Mouse (Mus musculus): ENCODE measurements around the gene Htr1d. TPM values are rescaled to one million over a fixed set of nuclear protein-coding genes. Genes with fewer than 3 reads are reported as not detected.

Htr1d gene
- polyA plus RNA-seq (2015; fragmentation: Nextera tagmentation; extraction: Ambion mirVana), result 0.67 and 0.75 TPM in 2 replicates

- H3K9ac ChIP-seq, result peak within 1 kb of the TSS; percentile 5; the same call in 1 of the 2 replicates
- no peaks in the 10 kb centered on the region for H3K9me3 ChIP-seq (replicated peaks)
- H3K27me3 ChIP-seq, result peaks cover 40% of the 10 kb centered on the region
- no peaks in the 10 kb centered on the region for H3K36me3 ChIP-seq
- H3K27ac ChIP-seq (replicated peaks), result no peak within 1 kb of the TSS
- H3K4me1 ChIP-seq, result peaks cover 16% of the 10 kb centered on the region
- WGBS, result 65% methylated on average over 9 of the region's 9 CpGs
- H3K4me3 ChIP-seq (replicated peaks), result peak within 1 kb of the TSS; percentile 53
- H3K4me2 ChIP-seq (replicated peaks), result peak within 1 kb of the TSS; percentile 98
- ATAC-seq (ENCODE audit: insufficient number of reproducible peaks, low FRiP score, low TSS enrichment, low read depth), result no peak
Measured at GRCm38 (mm10) chr4:136423224-136423623, at the start of gene Htr1d. TSS of gene Htr1d (plus strand) at chr4:136423524.

GRCm38 (mm10) chr4:136377001-136377400 is 46.3 kb upstream of the Htr1d start:
- ATAC-seq (ENCODE audit: insufficient number of reproducible peaks, low FRiP score, low TSS enrichment, low read depth), result no peak
- Histone ChIP-seq H3K4me2 (replicated peaks) (no peak overlapping the region), H3K4me3 (replicated peaks) (no peak overlapping the region), H3K9me3 (replicated peaks) (no peaks in the 10 kb centered on the region), H3K27ac (replicated peaks) (no peak overlapping the region), H3K27me3 (no peaks in the 10 kb centered on the region), H3K36me3 (no peaks in the 10 kb centered on the region), H3K9ac (no peak overlapping the region), H3K4me1 (peaks cover 8% of the 10 kb centered on the region; the same call in 1 of the 2 replicates)
- 75% methylated on average over 5 of the region's 5 CpGs for WGBS

- Histone ChIP-seq H3K36me3 (no peaks in the 10 kb centered on the region), H3K27me3 (no peaks in the 10 kb centered on the region; the same call in 1 of the 2 replicates), H3K4me1 (0 out of 2 replicates have a peak, but pooled peaks cover 5% of the 10 kb centered on the region), H3K4me3 (replicated peaks) (no peak overlapping the region), H3K4me2 (replicated peaks) (no peak overlapping the region), H3K9me3 (replicated peaks) (no peaks in the 10 kb centered on the region), H3K27ac (replicated peaks) (no peak overlapping the region), H3K9ac (no peak overlapping the region)
- no peak for ATAC-seq (ENCODE audit: insufficient number of reproducible peaks, low FRiP score, low TSS enrichment, low read depth)
- WGBS, result 88% methylated on average over 5 of the region's 5 CpGs
Measured at GRCm38 (mm10) chr4:136383052-136383451, 40.3 kb upstream of the Htr1d start.

GRCm38 (mm10) chr4:136383839-136384238 is 39.5 kb upstream of the Htr1d start:
- no peak overlapping the region for H3K9ac ChIP-seq
- H3K9me3 ChIP-seq (replicated peaks), result no peaks in the 10 kb centered on the region
- no peaks in the 10 kb centered on the region for H3K36me3 ChIP-seq
- no peaks in the 10 kb centered on the region; the same call in 1 of the 2 replicates for H3K27me3 ChIP-seq
- 76% methylated on average over 6 of the region's 6 CpGs for WGBS
- 0 out of 2 replicates have a peak, but pooled peaks cover 5% of the 10 kb centered on the region for H3K4me1 ChIP-seq
- 0 out of 2 replicates have a peak overlapping the region, but pooled peaks have one; percentile 28 for H3K27ac ChIP-seq (replicated peaks)
- ATAC-seq (ENCODE audit: insufficient number of reproducible peaks, low FRiP score, low TSS enrichment, low read depth), result no peak; the same call in 1 of the 2 replicates
- no peak overlapping the region for H3K4me3 ChIP-seq (replicated peaks)
- no peak overlapping the region for H3K4me2 ChIP-seq (replicated peaks)

DNA sequence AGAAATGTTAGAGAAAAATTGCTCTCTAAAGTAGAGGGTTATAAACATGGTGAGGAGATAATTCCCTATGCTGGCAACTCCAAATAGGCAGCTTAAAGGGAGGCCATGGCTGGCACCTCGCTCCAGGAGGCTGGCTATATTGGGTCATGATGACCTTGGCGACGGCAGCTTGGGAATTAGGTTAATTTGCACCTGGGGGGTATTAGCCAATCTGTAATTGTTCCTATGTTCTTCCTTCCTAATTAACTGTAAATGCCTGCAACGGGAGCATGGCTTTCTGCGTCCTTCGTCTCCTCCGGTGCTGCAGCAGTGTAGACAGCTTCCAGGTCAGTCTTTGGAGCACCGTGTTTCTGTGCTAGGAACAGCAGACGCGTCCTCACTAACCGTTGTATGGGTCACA is 36.1 kb upstream of the Htr1d start:
- WGBS, result 49% methylated on average over 11 of the region's 11 CpGs
- no peaks in the 10 kb centered on the region for H3K36me3 ChIP-seq
- no peak overlapping the region for H3K4me2 ChIP-seq (replicated peaks)
- H3K9ac ChIP-seq, result no peak overlapping the region
- no peak overlapping the region for H3K27ac ChIP-seq (replicated peaks)
- H3K27me3 ChIP-seq, result peaks cover 4% of the 10 kb centered on the region
- no peaks in the 10 kb centered on the region for H3K9me3 ChIP-seq (replicated peaks)
- no peak overlapping the region for H3K4me3 ChIP-seq (replicated peaks)
- 0 out of 2 replicates have a peak, but pooled peaks cover 5% of the 10 kb centered on the region for H3K4me1 ChIP-seq
- ATAC-seq (ENCODE audit: insufficient number of reproducible peaks, low FRiP score, low TSS enrichment, low read depth), result no peak

DNA sequence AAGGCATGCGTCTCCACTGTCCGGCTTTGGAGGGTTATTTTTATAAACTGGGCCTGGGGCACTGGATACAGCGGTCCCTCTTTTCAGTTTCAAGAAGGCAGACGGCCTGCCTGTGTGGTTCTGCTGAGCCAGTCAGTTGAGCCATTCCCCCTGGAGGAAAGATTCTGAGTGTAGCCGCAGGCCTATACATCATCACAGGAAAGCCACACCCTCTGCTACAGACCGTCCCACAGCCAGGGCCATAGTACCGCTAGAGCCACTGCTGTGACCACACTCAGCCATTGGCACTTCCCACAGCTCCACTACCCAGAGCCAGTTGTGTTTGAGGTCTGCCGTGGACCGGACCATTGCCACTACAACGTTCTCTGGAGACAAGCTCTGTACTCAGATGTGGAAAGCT is 21.5 kb upstream of the Htr1d start:
- WGBS, result 76% methylated on average over 10 of the region's 10 CpGs

GRCm38 (mm10) chr4:136407831-136408230 is 15.5 kb upstream of the Htr1d start:
- Histone ChIP-seq H3K4me1 (no peaks in the 10 kb centered on the region), H3K36me3 (no peaks in the 10 kb centered on the region), H3K27me3 (no peaks in the 10 kb centered on the region), H3K9me3 (replicated peaks) (no peaks in the 10 kb centered on the region), H3K4me2 (replicated peaks) (no peak overlapping the region), H3K27ac (replicated peaks) (no peak overlapping the region), H3K9ac (no peak overlapping the region), H3K4me3 (replicated peaks) (no peak overlapping the region)
- no peak for ATAC-seq (ENCODE audit: insufficient number of reproducible peaks, low FRiP score, low TSS enrichment, low read depth)
- 41% methylated on average over 11 of the region's 11 CpGs for WGBS

More for the DNA sequence above, 21.5 kb upstream of the Htr1d start:
- Histone ChIP-seq H3K27ac (replicated peaks) (no peak overlapping the region), H3K4me1 (no peaks in the 10 kb centered on the region), H3K36me3 (no peaks in the 10 kb centered on the region), H3K4me2 (replicated peaks) (no peak overlapping the region), H3K4me3 (replicated peaks) (no peak overlapping the region), H3K9ac (no peak overlapping the region), H3K27me3 (no peaks in the 10 kb centered on the region), H3K9me3 (replicated peaks) (no peaks in the 10 kb centered on the region)
- no peak for ATAC-seq (ENCODE audit: insufficient number of reproducible peaks, low FRiP score, low TSS enrichment, low read depth)

DNA sequence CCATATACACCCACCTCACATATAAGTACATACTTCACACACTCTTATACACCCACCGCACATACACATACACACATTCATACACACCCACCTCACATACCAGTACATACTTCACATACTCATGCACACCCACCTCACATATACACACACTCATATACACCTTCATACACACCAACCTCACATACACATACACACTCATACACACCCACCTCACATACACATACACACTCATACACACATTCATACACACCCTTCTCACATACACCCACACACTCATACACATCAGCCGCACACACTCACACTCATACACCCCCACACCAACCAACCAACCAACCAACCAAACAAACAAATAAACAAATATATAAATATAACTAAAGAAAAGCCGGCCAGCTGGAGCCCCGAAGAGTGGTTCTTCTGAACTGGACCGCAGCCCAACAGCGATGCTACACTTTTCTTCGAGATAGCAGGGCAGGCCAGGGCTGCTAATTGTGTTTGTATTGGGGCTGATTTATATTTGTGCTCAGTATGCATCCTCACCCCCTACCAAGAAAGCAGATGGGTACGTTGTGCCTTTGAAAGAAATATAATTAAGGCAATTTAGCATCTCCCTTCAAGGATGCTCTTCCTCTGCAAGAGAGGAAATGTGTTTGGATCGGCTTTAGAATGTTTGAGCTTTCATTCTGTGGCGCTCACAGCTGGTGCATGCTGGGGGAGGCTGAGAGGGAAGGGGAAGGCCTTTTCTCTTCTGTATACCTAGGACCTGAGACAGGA is 11.1 kb upstream of the Htr1d start:
- Histone ChIP-seq H3K4me2 (replicated peaks) (no peak overlapping the region), H3K4me1 (no peaks in the 10 kb centered on the region), H3K27ac (replicated peaks) (no peak overlapping the region), H3K9ac (no peak overlapping the region), H3K27me3 (no peaks in the 10 kb centered on the region), H3K36me3 (no peaks in the 10 kb centered on the region), H3K9me3 (replicated peaks) (no peaks in the 10 kb centered on the region), H3K4me3 (replicated peaks) (no peak overlapping the region)
- WGBS, result 77% methylated on average over 10 of the region's 10 CpGs
- ATAC-seq (ENCODE audit: insufficient number of reproducible peaks, low FRiP score, low TSS enrichment, low read depth), result no peak

GRCm38 (mm10) chr4:136415477-136415876 is 7.8 kb upstream of the Htr1d start:
- WGBS, result 79% methylated on average over 9 of the region's 9 CpGs
- Histone ChIP-seq H3K9me3 (replicated peaks) (no peaks in the 10 kb centered on the region), H3K27ac (replicated peaks) (no peak overlapping the region), H3K4me2 (replicated peaks) (no peak overlapping the region), H3K4me3 (replicated peaks) (no peak overlapping the region), H3K36me3 (no peaks in the 10 kb centered on the region), H3K27me3 (no peaks in the 10 kb centered on the region), H3K9ac (no peak overlapping the region), H3K4me1 (0 out of 2 replicates have a peak, but pooled peaks cover 4% of the 10 kb centered on the region)
- no peak for ATAC-seq (ENCODE audit: insufficient number of reproducible peaks, low FRiP score, low TSS enrichment, low read depth)

DNA sequence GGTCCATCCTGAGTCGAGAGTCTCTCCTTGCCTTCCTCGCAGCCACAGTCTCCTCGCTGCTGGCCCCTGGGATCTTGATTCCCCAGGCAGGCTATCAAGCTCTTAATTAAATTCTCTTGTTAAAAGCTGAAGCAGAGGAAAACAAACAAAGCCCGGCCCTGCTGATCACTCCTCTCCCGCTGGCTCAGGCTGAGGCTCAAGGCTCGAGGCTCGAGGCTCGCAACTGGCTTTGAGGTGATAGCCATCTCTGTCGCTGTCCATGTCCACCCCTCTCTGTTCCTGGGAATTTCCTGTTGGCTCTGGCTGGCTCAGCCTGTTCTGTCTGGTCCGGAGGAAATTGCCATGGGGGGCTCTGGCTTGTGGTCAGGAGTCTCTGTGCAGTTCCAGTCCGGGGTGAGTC is 4.4 kb upstream of the Htr1d start:
- 16% methylated on average over 11 of the region's 11 CpGs for WGBS
- no peaks in the 10 kb centered on the region for H3K36me3 ChIP-seq
- no peaks in the 10 kb centered on the region for H3K9me3 ChIP-seq (replicated peaks)
- H3K9ac ChIP-seq, result no peak overlapping the region
- H3K4me2 ChIP-seq (replicated peaks), result no peak overlapping the region
- ATAC-seq (ENCODE audit: insufficient number of reproducible peaks, low FRiP score, low TSS enrichment, low read depth), result no peak
- H3K4me1 ChIP-seq, result 0 out of 2 replicates have a peak, but pooled peaks cover 4% of the 10 kb centered on the region
- no peak overlapping the region for H3K27ac ChIP-seq (replicated peaks)
- H3K27me3 ChIP-seq, result peaks cover 24% of the 10 kb centered on the region
- H3K4me3 ChIP-seq (replicated peaks), result no peak overlapping the region

DNA sequence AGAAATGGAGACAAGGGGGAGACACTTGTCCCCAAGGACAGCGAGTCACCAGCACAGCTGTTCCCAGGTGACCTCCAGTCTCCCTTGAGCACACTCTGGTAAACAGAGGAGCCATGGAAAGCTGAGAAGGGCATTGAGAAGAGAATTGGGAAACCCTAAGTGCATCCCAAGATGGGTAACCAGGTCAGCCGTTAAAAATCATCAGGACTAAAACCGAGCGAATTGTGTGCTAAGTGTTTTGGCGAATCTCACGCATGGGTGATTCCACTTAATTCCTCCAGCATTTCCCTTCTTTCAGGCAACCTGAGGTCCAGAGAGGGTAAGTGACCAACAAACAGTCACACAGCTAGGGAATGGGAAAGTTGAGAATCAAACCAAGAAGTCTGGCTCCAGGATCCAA is 3.9 kb upstream of the Htr1d start:
- 65% methylated on average over 6 of the region's 6 CpGs for WGBS
- H3K4me2 ChIP-seq (replicated peaks), result no peak overlapping the region
- peaks cover 28% of the 10 kb centered on the region for H3K27me3 ChIP-seq
- peaks cover 9% of the 10 kb centered on the region for H3K4me1 ChIP-seq
- H3K36me3 ChIP-seq, result no peaks in the 10 kb centered on the region
- no peak overlapping the region for H3K9ac ChIP-seq
- ATAC-seq (ENCODE audit: insufficient number of reproducible peaks, low FRiP score, low TSS enrichment, low read depth), result no peak
- H3K27ac ChIP-seq (replicated peaks), result no peak overlapping the region
- H3K9me3 ChIP-seq (replicated peaks), result no peaks in the 10 kb centered on the region
- no peak overlapping the region for H3K4me3 ChIP-seq (replicated peaks)

All from embryonic facial prominence, embryonic 15.5 days (tissue).